Comparison of ENCODE assay signal across 23 mouse cellular contexts in genomic region chr16:91811876-91812275, GRCm38 (mm10).
A peak's percentile ranks its signal among the peaks of the same experiment; 100 is the strongest.
DNase-seq lines count a peak whose midpoint lies in the region; ATAC-seq and TF ChIP-seq lines count a peak whose summit lies in the region.
"Had no signal": no experiment of that assay in that cellular context is flagged by ENCODE, and none has a peak within 500 bp of the region (broad histone marks: within the 10 kb centered on the region; RNA-seq: fewer than 3 reads in every experiment).

No protein-coding gene starts in this region.

- H3K27ac ChIP-seq in liver, embryonic 11.5 days (ENCODE audit: low read depth, low read length) = 0 out of 2 replicates have a peak overlapping the region, but pooled peaks have one; percentile 19
- no peak overlapping the region for H3K27ac ChIP-seq in liver, embryonic 12.5 days
- H3K27ac ChIP-seq in ES-Bruce4 (ENCODE audit: insufficient read depth, low read length) = no peak overlapping the region
- H3K27ac ChIP-seq in midbrain, embryonic 14.5 days (replicated peaks; ENCODE audit: low read depth, low read length) = no peak overlapping the region
- H3K27ac ChIP-seq: embryonic facial prominence, embryonic 12.5 days; forebrain, embryonic 12.5 days; gastrocnemius, adult 2 months; heart, embryonic 13.5 days; hindbrain, embryonic 12.5 days had no signal

- no peaks in the 10 kb centered on the region for H3K9me3 ChIP-seq in liver, embryonic 11.5 days (ENCODE audit: control insufficient read depth, low read length)
- H3K9me3 ChIP-seq in liver, embryonic 12.5 days (replicated peaks) = no peaks in the 10 kb centered on the region
- no peaks in the 10 kb centered on the region for H3K9me3 ChIP-seq in ES-Bruce4 (replicated peaks; ENCODE audit: control insufficient read depth, insufficient read depth, low read length, poor library complexity, severe bottlenecking)
- H3K9me3 ChIP-seq in midbrain, embryonic 14.5 days (ENCODE audit: control insufficient read depth, low read length) = no peaks in the 10 kb centered on the region
- H3K9me3 ChIP-seq: embryonic facial prominence, embryonic 12.5 days; forebrain, embryonic 12.5 days; heart, embryonic 13.5 days; hindbrain, embryonic 12.5 days had no signal

- no peak for TF ChIP-seq POLR2A in ES-Bruce4 (IDR thresholded peaks at IDR 0.05; ENCODE audit: insufficient read depth, low read length)

- TF ChIP-seq CTCF in ES-Bruce4 (IDR thresholded peaks at IDR 0.05; ENCODE audit: low read depth, low read length) = no peak

- no peak overlapping the region for H3K4me2 ChIP-seq in liver, embryonic 11.5 days
- H3K4me2 ChIP-seq in liver, embryonic 12.5 days = no peak overlapping the region
- no peak overlapping the region for H3K4me2 ChIP-seq in midbrain, embryonic 14.5 days (ENCODE audit: low read length)
- H3K4me2 ChIP-seq: embryonic facial prominence, embryonic 12.5 days; forebrain, embryonic 12.5 days; heart, embryonic 13.5 days; hindbrain, embryonic 12.5 days had no signal

- no peak overlapping the region for H3K4me3 ChIP-seq in liver, embryonic 11.5 days (ENCODE audit: low read depth, low read length)
- H3K4me3 ChIP-seq in liver, embryonic 12.5 days = no peak overlapping the region
- no peak overlapping the region for H3K4me3 ChIP-seq in ES-Bruce4 (ENCODE audit: low read depth, low read length)
- H3K4me3 ChIP-seq in midbrain, embryonic 14.5 days (replicated peaks; ENCODE audit: low read depth, low read length) = no peak overlapping the region
- H3K4me3 ChIP-seq: embryonic facial prominence, embryonic 12.5 days; forebrain, embryonic 12.5 days; gastrocnemius, adult 2 months; heart, embryonic 13.5 days; hindbrain, embryonic 12.5 days had no signal

- no peaks in the 10 kb centered on the region for H3K4me1 ChIP-seq in liver, embryonic 11.5 days (replicated peaks; ENCODE audit: control insufficient read depth, insufficient read depth, low read length)
- peaks cover 12% of the 10 kb centered on the region for H3K4me1 ChIP-seq in liver, embryonic 12.5 days
- no peaks in the 10 kb centered on the region for H3K4me1 ChIP-seq in ES-Bruce4 (ENCODE audit: control insufficient read depth, insufficient read depth, low read length)
- H3K4me1 ChIP-seq in midbrain, embryonic 14.5 days (ENCODE audit: control insufficient read depth, insufficient read depth, low read length) = no peaks in the 10 kb centered on the region
- H3K4me1 ChIP-seq: embryonic facial prominence, embryonic 12.5 days; forebrain, embryonic 12.5 days; hindbrain, embryonic 12.5 days had no signal

- H3K36me3 ChIP-seq in liver, embryonic 11.5 days (ENCODE audit: control insufficient read depth, insufficient read depth, low read length) = peaks cover 18% of the 10 kb centered on the region; the same call in 1 of the 2 replicates
- peaks cover 97% of the 10 kb centered on the region for H3K36me3 ChIP-seq in liver, embryonic 12.5 days
- peaks cover 3% of the 10 kb centered on the region for H3K36me3 ChIP-seq in ES-Bruce4 (ENCODE audit: control insufficient read depth, insufficient read depth, low read length, poor library complexity, severe bottlenecking)
- peaks cover 60% of the 10 kb centered on the region for H3K36me3 ChIP-seq in midbrain, embryonic 14.5 days (ENCODE audit: control insufficient read depth, insufficient read depth, low read length)

- 87% methylated on average over 9 of the region's 9 CpGs for WGBS in liver, embryonic 11.5 days
- WGBS in liver, embryonic 12.5 days (ENCODE audit: insufficient replicate concordance) = 76% methylated on average over 9 of the region's 9 CpGs
- WGBS in midbrain, embryonic 14.5 days = 95% methylated on average over 9 of the region's 9 CpGs

- no peak overlapping the region for H3K9ac ChIP-seq in liver, embryonic 11.5 days (ENCODE audit: low read depth, low read length)
- H3K9ac ChIP-seq in liver, embryonic 12.5 days = no peak overlapping the region
- no peak overlapping the region for H3K9ac ChIP-seq in ES-Bruce4 (ENCODE audit: low read depth, poor library complexity, severe bottlenecking)
- H3K9ac ChIP-seq in midbrain, embryonic 14.5 days (replicated peaks; ENCODE audit: low read length) = no peak overlapping the region
- H3K9ac ChIP-seq: embryonic facial prominence, embryonic 12.5 days; forebrain, embryonic 12.5 days; heart, embryonic 13.5 days; hindbrain, embryonic 12.5 days had no signal

- no peak for ATAC-seq in liver, embryonic 11.5 days (replicated peaks; ENCODE audit: low FRiP score)
- no peak for ATAC-seq in liver, embryonic 12.5 days
- no peak for ATAC-seq in midbrain, embryonic 14.5 days (ENCODE audit: low FRiP score, low TSS enrichment)
- ATAC-seq: CD4-positive, CD25-positive, alpha-beta regulatory T cell, adult 4 months; forebrain, embryonic 16.5 days; hindbrain, embryonic 16.5 days had no signal

- peak; percentile 54; the same call in 1 of the 2 replicates for TF ChIP-seq EP300 in ES-Bruce4 (IDR thresholded peaks at IDR 0.05; ENCODE audit: insufficient read depth, low read depth, low read length)

- H3K27me3 ChIP-seq in liver, embryonic 11.5 days (replicated peaks; ENCODE audit: control insufficient read depth, insufficient read depth, low read length) = 0 out of 2 replicates have a peak, but pooled peaks cover 2% of the 10 kb centered on the region
- 0 out of 2 replicates have a peak, but pooled peaks cover 9% of the 10 kb centered on the region for H3K27me3 ChIP-seq in liver, embryonic 12.5 days (replicated peaks)
- no peaks in the 10 kb centered on the region for H3K27me3 ChIP-seq in ES-Bruce4 (ENCODE audit: control insufficient read depth, insufficient read depth, low read length, poor library complexity, severe bottlenecking)
- no peaks in the 10 kb centered on the region for H3K27me3 ChIP-seq in midbrain, embryonic 14.5 days (ENCODE audit: control insufficient read depth, insufficient read depth, low read length)
- H3K27me3 ChIP-seq: embryonic facial prominence, embryonic 12.5 days; forebrain, embryonic 12.5 days; heart, embryonic 13.5 days; hindbrain, embryonic 12.5 days had no signal

- no peak for DNase-seq in liver, embryonic 11.5 days (ENCODE audit: low spot score)
- DNase-seq in ZHBTc4 (ENCODE audit: low read depth, low spot score) = peak; percentile 64
- DNase-seq in heart, postnatal 25 days (ENCODE audit: low spot score) = no peak
- no peak for DNase-seq in midbrain, embryonic 14.5 days
- no peak for DNase-seq in kidney, postnatal 14 days
- DNase-seq: B cell, adult 2 months; cerebellum, adult 11 months; cerebellum, adult 8-10 months; cerebellum, postnatal 25 days; gastrocnemius, adult 2 months; gastrocnemius, postnatal 25 days; heart, adult 11 months; heart, postnatal 4 days; kidney, adult 11 months had no signal

- intact Hi-C loops in heart, postnatal 25 days (cut with DNase I) = no loop called here
